Mouse (Mus musculus) liver, embryonic 16.5 days (tissue): ENCODE data around the gene Iqgap3. TPM values are rescaled to one million over a fixed set of nuclear protein-coding genes. Genes with fewer than 3 reads are reported as not detected.

Experiments
- ATAC-seq: fragments of 200-750 bp; cut with Nextera tagmentation; 2 replicates; pipeline ENCODE4 v1.8.0; 2017; ENCODE audit warnings: low read depth, mild to moderate bottlenecking, moderate number of reproducible peaks, moderate library complexity
- H3K27ac ChIP-seq: fragments of 300-500 bp; sonication (generic); 2 replicates; pipeline ENCODE4 v1.5.1; 2014; ENCODE audit warnings: mild to moderate bottlenecking, low read length
- H3K27me3 ChIP-seq: fragments of 300-500 bp; sonication (generic); 2 replicates; pipeline ENCODE4 v1.6.1; 2014; ENCODE audit warnings: low read depth, low read length, mixed read lengths; ENCODE audit not compliant: control insufficient read depth, insufficient read depth
- H3K36me3 ChIP-seq: fragments of 300-500 bp; sonication (generic); 2 replicates; pipeline ENCODE4 v1.6.1; 2014; ENCODE audit warnings: mild to moderate bottlenecking; ENCODE audit not compliant: control insufficient read depth, insufficient read depth
- H3K4me1 ChIP-seq: fragments of 300-500 bp; sonication (generic); 2 replicates; pipeline ENCODE4 v1.6.1; 2014; ENCODE audit warnings: low read depth, low read length, mixed read lengths; ENCODE audit not compliant: control insufficient read depth
- H3K4me2 ChIP-seq: fragments of 300-500 bp; sonication (generic); 2 replicates; pipeline ENCODE4 v1.6.1; 2014; ENCODE audit warnings: low read depth, low read length, mixed read lengths
- H3K4me3 ChIP-seq: fragments of 300-500 bp; sonication (generic); 2 replicates; pipeline ENCODE4 v1.5.1; 2014; ENCODE audit warnings: low read depth, mild to moderate bottlenecking, low read length
- H3K9ac ChIP-seq: fragments of 300-500 bp; sonication (generic); 2 replicates; pipeline ENCODE4 v1.6.1; 2014; ENCODE audit warnings: low read depth, low read length
- H3K9me3 ChIP-seq: fragments of 300-500 bp; sonication (generic); replicated peaks from 2 replicates; pipeline ENCODE4 v1.6.1; 2016; ENCODE audit warnings: low read length; ENCODE audit not compliant: control insufficient read depth
- WGBS: fragments of 180-500 bp; shearing (Covaris S2); extraction: QIAGEN DNeasy Blood & Tissue Kit; methylation state at CpG from one replicate; pipeline ENCODE4 v1.1.7; 2014; ENCODE audit not compliant: insufficient replicate concordance; 5-methylcytosine and 5-hydroxymethylcytosine counted together
- polyA plus RNA-seq: library from polyadenylated mRNA; unstranded; fragments of >200 nt; fragmentation: Nextera tagmentation; extraction: Ambion mirVana; gene quantifications from 2 replicates; pipeline ENCODE4 v1.2.1, GENCODE M21; 2015

The Iqgap3 gene
- polyA plus RNA-seq, 1 experiment from 2014 or later, result 7.3 TPM

DNA sequence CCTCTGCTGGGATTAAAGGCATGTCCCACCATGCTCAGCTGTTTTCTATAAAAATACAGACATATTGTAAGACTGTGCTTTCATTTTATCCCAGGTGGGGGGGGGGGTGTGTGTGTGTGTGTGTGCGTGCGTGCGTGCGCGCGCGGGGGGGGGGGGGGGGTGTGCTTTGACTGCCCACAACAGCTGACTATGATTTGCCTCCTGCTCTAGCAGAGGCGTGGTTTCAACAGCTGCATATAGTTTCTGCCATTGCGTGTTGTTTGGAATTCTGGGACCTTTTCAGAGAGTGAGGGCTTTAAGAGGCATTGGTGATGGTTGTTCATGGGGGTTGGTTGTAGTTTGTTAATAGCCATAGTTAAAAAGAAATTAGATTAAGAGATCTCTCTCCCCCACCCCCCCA is 3.7 kb downstream of the Iqgap3 start:
- no peak for ATAC-seq
- Histone ChIP-seq H3K36me3 (peaks cover 15% of the 10 kb centered on the region), H3K27me3 (no peaks in the 10 kb centered on the region), H3K4me2 (no peak overlapping the region), H3K9ac (no peak overlapping the region), H3K27ac (no peak overlapping the region), H3K9me3 (no peaks in the 10 kb centered on the region), H3K4me1 (peaks cover 11% of the 10 kb centered on the region), H3K4me3 (no peak overlapping the region)
- 91% methylated on average over 9 of the region's 9 CpGs for WGBS

- Histone ChIP-seq H3K27ac (no peak overlapping the region), H3K4me2 (no peak overlapping the region), H3K36me3 (peaks cover 29% of the 10 kb centered on the region), H3K4me1 (peaks cover 6% of the 10 kb centered on the region), H3K4me3 (no peak overlapping the region), H3K9me3 (no peaks in the 10 kb centered on the region), H3K27me3 (no peaks in the 10 kb centered on the region), H3K9ac (no peak overlapping the region)
- WGBS, result 60% methylated on average over 1 of the region's 1 CpGs
- ATAC-seq, result no peak
Observed at GRCm38 (mm10) chr3:88087688-88088087, 5.9 kb downstream of the Iqgap3 start.

DNA sequence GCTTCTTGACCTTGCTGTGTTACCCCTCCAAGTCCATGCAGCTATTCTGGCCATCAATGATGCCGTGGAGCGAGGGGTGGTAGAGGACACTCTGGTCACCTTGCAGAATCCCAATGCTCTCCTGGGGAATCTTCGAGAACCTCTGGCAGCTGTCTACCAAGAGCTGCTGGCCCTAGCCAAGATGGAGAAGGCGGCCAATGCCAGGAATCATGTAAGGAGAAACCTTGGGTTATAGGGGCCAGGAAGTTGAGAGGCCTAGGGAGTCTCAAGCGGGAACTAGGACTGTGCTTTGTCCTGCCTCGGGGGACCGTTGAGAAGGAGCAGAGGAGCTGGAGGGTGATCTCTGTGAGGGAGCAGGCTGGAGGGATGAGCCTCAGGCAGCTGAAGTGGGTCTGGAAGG is 8.3 kb downstream of the Iqgap3 start:
- ATAC-seq, result no peak
- Histone ChIP-seq H3K9ac (no peak overlapping the region), H3K4me3 (no peak overlapping the region), H3K36me3 (peaks cover 34% of the 10 kb centered on the region), H3K27me3 (no peaks in the 10 kb centered on the region), H3K9me3 (no peaks in the 10 kb centered on the region), H3K27ac (no peak overlapping the region), H3K4me2 (no peak overlapping the region), H3K4me1 (no peaks in the 10 kb centered on the region)
- 75% methylated on average over 7 of the region's 7 CpGs for WGBS

- H3K9ac ChIP-seq, result no peak overlapping the region
- WGBS, result 78% methylated on average over 6 of the region's 6 CpGs
- H3K4me2 ChIP-seq, result no peak overlapping the region
- no peaks in the 10 kb centered on the region for H3K27me3 ChIP-seq
- no peak overlapping the region for H3K4me3 ChIP-seq
- H3K36me3 ChIP-seq, result peaks cover 34% of the 10 kb centered on the region
- H3K9me3 ChIP-seq, result no peaks in the 10 kb centered on the region
- no peaks in the 10 kb centered on the region for H3K4me1 ChIP-seq
- H3K27ac ChIP-seq, result no peak overlapping the region
- no peak for ATAC-seq
Observed at GRCm38 (mm10) chr3:88090616-88091015, 8.8 kb downstream of the Iqgap3 start.

- 83% methylated on average over 5 of the region's 5 CpGs for WGBS
- H3K4me3 ChIP-seq, result no peak overlapping the region
- H3K4me2 ChIP-seq, result no peak overlapping the region
- no peaks in the 10 kb centered on the region for H3K4me1 ChIP-seq
- ATAC-seq, result no peak
- peaks cover 27% of the 10 kb centered on the region for H3K36me3 ChIP-seq
- H3K27ac ChIP-seq, result no peak overlapping the region
- H3K27me3 ChIP-seq, result no peaks in the 10 kb centered on the region
- H3K9me3 ChIP-seq, result no peaks in the 10 kb centered on the region
- H3K9ac ChIP-seq, result no peak overlapping the region
Observed at GRCm38 (mm10) chr3:88094126-88094525, 12.4 kb downstream of the Iqgap3 start.

- H3K4me2 ChIP-seq, result no peak overlapping the region
- H3K27ac ChIP-seq, result no peak overlapping the region
- no peaks in the 10 kb centered on the region for H3K27me3 ChIP-seq
- H3K4me1 ChIP-seq, result no peaks in the 10 kb centered on the region
- no peak overlapping the region for H3K4me3 ChIP-seq
- H3K36me3 ChIP-seq, result peaks cover 13% of the 10 kb centered on the region
- H3K9ac ChIP-seq, result no peak overlapping the region
- no peak for ATAC-seq
- no peaks in the 10 kb centered on the region for H3K9me3 ChIP-seq
- WGBS, result 53% methylated on average over 6 of the region's 6 CpGs
Observed at GRCm38 (mm10) chr3:88097666-88098065, 15.9 kb downstream of the Iqgap3 start.

DNA sequence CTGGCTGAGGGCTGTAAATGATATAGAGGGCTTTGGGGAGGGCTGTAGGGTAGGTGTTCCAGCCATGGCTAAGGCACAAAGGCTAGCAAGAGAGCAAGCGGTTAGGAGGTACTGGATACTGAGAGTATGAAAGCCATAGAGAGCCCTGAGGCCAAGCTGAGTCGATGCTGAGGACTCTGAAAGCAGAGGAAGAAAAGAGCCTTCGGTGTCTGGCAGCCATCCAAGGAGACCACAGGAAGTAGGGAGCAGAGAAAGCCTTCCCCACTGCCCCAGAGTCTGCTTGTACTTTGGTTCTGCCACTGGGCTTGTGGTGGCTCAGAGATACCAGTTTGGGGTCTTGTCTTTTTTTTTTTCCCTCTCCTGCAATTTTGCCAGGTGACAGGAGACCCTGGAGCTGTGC is 18.5 kb downstream of the Iqgap3 start:
- Histone ChIP-seq H3K27ac (no peak overlapping the region), H3K4me2 (no peak overlapping the region), H3K9ac (no peak overlapping the region), H3K9me3 (no peaks in the 10 kb centered on the region), H3K27me3 (no peaks in the 10 kb centered on the region), H3K36me3 (peaks cover 12% of the 10 kb centered on the region), H3K4me1 (no peaks in the 10 kb centered on the region), H3K4me3 (no peak overlapping the region)
- WGBS, result 47% methylated on average over 3 of the region's 3 CpGs
- ATAC-seq, result no peak

DNA sequence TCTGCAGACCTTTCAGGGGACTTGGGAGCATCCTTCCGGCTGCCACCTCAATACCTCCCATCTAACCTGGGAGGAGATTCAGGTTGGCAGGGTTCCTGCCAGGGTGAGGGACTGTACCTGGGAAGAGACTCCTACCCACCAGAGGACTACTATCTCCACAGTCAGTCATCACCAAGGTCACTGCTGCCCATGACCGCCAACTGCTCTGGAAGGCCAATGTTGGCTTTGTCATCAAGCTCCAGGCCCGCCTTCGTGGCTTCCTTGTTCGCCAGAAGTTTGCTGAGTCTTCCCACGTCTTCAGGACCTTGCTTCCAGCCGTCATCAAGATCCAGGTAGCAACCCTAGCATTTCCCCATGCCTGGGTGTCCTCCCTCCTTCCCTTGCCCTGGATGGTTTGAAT is 20.0 kb downstream of the Iqgap3 start:
- 73% methylated on average over 7 of the region's 7 CpGs for WGBS
- ATAC-seq, result no peak
- no peaks in the 10 kb centered on the region for H3K4me1 ChIP-seq
- H3K36me3 ChIP-seq, result peaks cover 12% of the 10 kb centered on the region
- H3K9ac ChIP-seq, result no peak overlapping the region
- no peak overlapping the region for H3K4me2 ChIP-seq
- H3K27ac ChIP-seq, result no peak overlapping the region
- no peak overlapping the region for H3K4me3 ChIP-seq
- no peaks in the 10 kb centered on the region for H3K9me3 ChIP-seq
- H3K27me3 ChIP-seq, result no peaks in the 10 kb centered on the region

- Histone ChIP-seq H3K27ac (peak overlapping the region; percentile 49; the same call in 1 of the 2 replicates), H3K9me3 (no peaks in the 10 kb centered on the region), H3K9ac (no peak overlapping the region), H3K27me3 (no peaks in the 10 kb centered on the region), H3K4me3 (no peak overlapping the region), H3K4me2 (no peak overlapping the region), H3K4me1 (no peaks in the 10 kb centered on the region), H3K36me3 (peaks cover 12% of the 10 kb centered on the region)
- 61% methylated on average over 6 of the region's 6 CpGs for WGBS
- peak; percentile 35 for ATAC-seq
Observed at GRCm38 (mm10) chr3:88102196-88102595, 20.4 kb downstream of the Iqgap3 start.
